Mouse (Mus musculus) myocyte (in vitro differentiated cells): ENCODE measurements at regions not wholly inside any gene's neighbourhood (a gene's known extent, or its start where the extent isn't known, plus 50 kb on each side); places are given as distances from the start of the nearest gene placed in this dataset.

Experiments used
- H3K27me3 ChIP-seq: one replicate; pipeline ENCODE4 v1.6.1; 2011; ENCODE audit not compliant: control insufficient read depth, insufficient read depth, insufficient read length
- H3K36me3 ChIP-seq: one replicate; pipeline ENCODE4 v1.6.1; 2011; ENCODE audit not compliant: control insufficient read depth, insufficient read depth
- H3K4me2 ChIP-seq: one replicate; pipeline ENCODE4 v1.6.1; 2011; ENCODE audit warnings: low read depth, control low read depth
- H3K4me3 ChIP-seq: one replicate; pipeline ENCODE4 v1.5.1; 2011; ENCODE audit warnings: mild to moderate bottlenecking, control low read depth, moderate library complexity
- H3K79me2 ChIP-seq: one replicate; pipeline ENCODE4 v1.6.1; 2011; ENCODE audit not compliant: control insufficient read depth, insufficient read depth
- H3ac ChIP-seq: one replicate; pipeline ENCODE4 v1.6.1; 2011; ENCODE audit not compliant: control insufficient read depth, insufficient read length
- CEBPB ChIP-seq: IDR thresholded peaks from 2 replicates; pipeline ENCODE4 v1.6.1; 2011; ENCODE audit warnings: mild to moderate bottlenecking, moderate library complexity; ENCODE audit not compliant: poor library complexity, insufficient read depth, severe bottlenecking
- E2F4 ChIP-seq: IDR thresholded peaks from one replicate; pipeline ENCODE4 v1.6.1; 2011; ENCODE audit warnings: mild to moderate bottlenecking, control low read depth, moderate library complexity; ENCODE audit not compliant: insufficient read depth
- MAX ChIP-seq: IDR thresholded peaks from one replicate; pipeline ENCODE4 v1.6.1; 2011; ENCODE audit warnings: low read depth, mild to moderate bottlenecking, control low read depth
- MYOD1 ChIP-seq, 3 experiments: IDR thresholded peaks; one replicate each; pipeline ENCODE4 v1.6.1; 2011; ENCODE audit warnings: control low read depth in 2 of 3, low read depth in 2 of 3, mild to moderate bottlenecking in 2 of 3, moderate library complexity in 1 of 3; ENCODE audit not compliant: insufficient read length in 2 of 3, control insufficient read depth in 1 of 3
- MYOG ChIP-seq, 3 experiments: IDR thresholded peaks; one replicate each; pipeline ENCODE4 v1.6.1; 2011; ENCODE audit warnings: control low read depth in 2 of 3, low read depth in 2 of 3, mild to moderate bottlenecking in 2 of 3; ENCODE audit not compliant: insufficient read length in 2 of 3, control insufficient read depth in 1 of 3, insufficient read depth in 1 of 3
- POLR2A ChIP-seq: IDR thresholded peaks from one replicate; pipeline ENCODE4 v1.6.1; 2011; ENCODE audit warnings: low read depth, mild to moderate bottlenecking, control low read depth, moderate library complexity; ENCODE audit not compliant: insufficient read length
- POLR2AphosphoS2 ChIP-seq: IDR thresholded peaks from one replicate; pipeline ENCODE4 v1.6.1; 2011; ENCODE audit warnings: low read depth, control low read depth; ENCODE audit not compliant: insufficient read length
- REST ChIP-seq: IDR thresholded peaks from one replicate; pipeline ENCODE4 v1.6.1; 2011; ENCODE audit warnings: mild to moderate bottlenecking, control low read depth, moderate library complexity; ENCODE audit not compliant: insufficient read depth, insufficient read length
- SRF ChIP-seq: IDR thresholded peaks from one replicate; pipeline ENCODE4 v1.6.1; 2011; ENCODE audit warnings: low read depth; ENCODE audit not compliant: control insufficient read depth, insufficient read length
- TCF12 ChIP-seq: IDR thresholded peaks from one replicate; pipeline ENCODE4 v1.6.1; 2011; ENCODE audit warnings: mild to moderate bottlenecking, control low read depth; ENCODE audit not compliant: poor library complexity, insufficient read depth, severe bottlenecking
- TCF3 ChIP-seq: IDR thresholded peaks from one replicate; pipeline ENCODE4 v1.6.1; 2011; ENCODE audit warnings: low read depth, control low read depth; ENCODE audit not compliant: insufficient read length
- USF1 ChIP-seq: IDR thresholded peaks from one replicate; pipeline ENCODE4 v1.6.1; 2011; ENCODE audit warnings: low read depth, mild to moderate bottlenecking, control low read depth, moderate library complexity

DNA sequence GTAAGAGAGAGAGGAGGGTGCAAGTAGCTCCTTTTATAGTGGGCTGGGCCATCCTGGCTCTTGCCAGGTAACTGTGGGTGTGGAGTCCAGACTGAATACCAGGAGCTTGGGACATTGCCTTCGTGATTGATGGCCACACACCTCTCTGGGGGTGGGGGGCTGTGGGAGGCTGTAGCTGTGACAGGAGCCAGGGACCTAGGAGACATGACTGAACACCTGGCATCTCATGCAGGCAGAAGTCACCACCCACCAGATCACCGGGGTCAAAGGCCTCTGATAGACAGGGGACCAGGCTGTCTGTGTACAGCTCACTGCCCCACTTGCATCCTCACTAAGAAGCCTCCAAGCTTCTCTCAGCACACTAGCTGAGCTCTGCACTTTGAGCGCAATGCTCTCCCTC is 288.6 kb downstream of the Qk start:
- TF ChIP-seq SRF (no peak), MAX (no peak), E2F4 (no peak), TCF12 (no peak), MYOG (IDR thresholded peaks at IDR 0.05; ENCODE audit: control insufficient read depth in 1 of 3, insufficient read depth in 1 of 3, insufficient read length in 2 of 3, low read depth in 2 of 3) (no peak), USF1 (no peak), POLR2A (no peak), POLR2AphosphoS2 (no peak), CEBPB (no peak)
- no peak overlapping the region for H3ac ChIP-seq
- no peaks in the 10 kb centered on the region for H3K36me3 ChIP-seq
- H3K27me3 ChIP-seq = no peaks in the 10 kb centered on the region
- no peaks in the 10 kb centered on the region for H3K79me2 ChIP-seq
- no peak overlapping the region for H3K4me2 ChIP-seq
- H3K4me3 ChIP-seq = no peak overlapping the region

DNA sequence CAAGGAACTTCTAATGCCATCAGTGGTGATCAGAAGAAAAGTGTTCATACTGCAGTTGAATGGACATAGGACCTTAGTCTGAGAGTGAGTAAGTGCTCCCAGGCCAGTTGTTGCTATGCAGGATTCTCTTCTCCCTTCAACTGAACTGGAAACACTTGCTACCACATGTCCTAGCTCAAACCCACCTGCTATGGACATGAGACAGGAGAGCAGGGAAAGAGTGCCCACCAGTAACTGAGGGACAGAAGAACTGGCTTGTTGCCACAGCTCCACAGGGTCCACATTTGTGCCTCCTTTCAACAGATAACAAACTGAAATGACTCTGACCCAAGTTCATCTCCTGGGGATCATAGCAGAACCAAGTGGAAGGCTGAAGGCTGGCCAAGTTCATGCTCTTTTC is 292.9 kb downstream of the Qk start:
- no peaks in the 10 kb centered on the region for H3K27me3 ChIP-seq
- H3K4me3 ChIP-seq = no peak overlapping the region
- no peak overlapping the region for H3ac ChIP-seq
- TF ChIP-seq TCF12 (no peak), E2F4 (no peak), MAX (no peak), TCF3 (no peak), POLR2A (no peak), POLR2AphosphoS2 (no peak), USF1 (no peak), CEBPB (no peak), MYOG (IDR thresholded peaks at IDR 0.05; ENCODE audit: control insufficient read depth in 1 of 3, insufficient read depth in 1 of 3, insufficient read length in 2 of 3, low read depth in 2 of 3) (peak in 1 of 3 experiments; percentile 48), MYOD1 (IDR thresholded peaks at IDR 0.05; ENCODE audit: control insufficient read depth in 1 of 3, insufficient read length in 2 of 3, low read depth in 2 of 3) (peak in 2 of 3 experiments; percentile 68 to 78), REST (no peak), SRF (no peak)
- H3K4me2 ChIP-seq = no peak overlapping the region
- H3K36me3 ChIP-seq = no peaks in the 10 kb centered on the region
- H3K79me2 ChIP-seq = no peaks in the 10 kb centered on the region

GRCm38 (mm10) chr17:10025212-10025611 is 294.4 kb downstream of the Qk start:
- Histone ChIP-seq H3ac (no peak overlapping the region), H3K27me3 (no peaks in the 10 kb centered on the region), H3K36me3 (no peaks in the 10 kb centered on the region), H3K4me2 (peak overlapping the region; percentile 0), H3K4me3 (no peak overlapping the region), H3K79me2 (no peaks in the 10 kb centered on the region)
- TF ChIP-seq SRF (no peak), MYOG (IDR thresholded peaks at IDR 0.05; ENCODE audit: control insufficient read depth in 1 of 3, insufficient read depth in 1 of 3, insufficient read length in 2 of 3, low read depth in 2 of 3) (peak; percentile 94 to 97 (median 96)), POLR2AphosphoS2 (no peak), E2F4 (no peak), MYOD1 (IDR thresholded peaks at IDR 0.05; ENCODE audit: control insufficient read depth in 1 of 3, insufficient read length in 2 of 3, low read depth in 2 of 3) (peak; percentile 87 to 94 (median 87)), REST (no peak), TCF3 (peak; percentile 91), TCF12 (peak; percentile 98), MAX (no peak)

DNA sequence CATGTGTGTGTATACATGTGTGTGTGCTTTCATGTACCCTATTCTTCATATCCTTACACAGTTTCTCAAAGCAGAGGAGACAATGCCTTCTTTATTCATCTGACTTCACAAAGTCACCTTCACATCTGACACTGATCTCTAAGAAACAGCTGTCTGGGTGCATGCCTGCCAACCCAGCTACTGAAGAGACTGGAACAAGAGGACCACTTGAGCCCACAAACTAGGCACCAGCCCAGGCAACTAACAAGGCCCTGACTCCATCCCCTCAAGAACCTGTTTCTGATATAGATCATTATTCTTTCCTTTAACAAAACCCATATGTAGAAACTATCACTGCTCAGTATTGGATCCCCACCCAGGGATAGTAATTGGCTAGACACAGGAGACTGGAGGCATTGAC is 295.3 kb downstream of the Qk start:
- Histone ChIP-seq H3K36me3 (no peaks in the 10 kb centered on the region), H3K4me2 (no peak overlapping the region), H3K27me3 (no peaks in the 10 kb centered on the region), H3ac (no peak overlapping the region), H3K4me3 (no peak overlapping the region), H3K79me2 (no peaks in the 10 kb centered on the region)
- no peak for TF ChIP-seq REST
- peak in 2 of 3 experiments; percentile 18 to 45 for TF ChIP-seq MYOG (IDR thresholded peaks at IDR 0.05; ENCODE audit: control insufficient read depth in 1 of 3, insufficient read depth in 1 of 3, insufficient read length in 2 of 3, low read depth in 2 of 3)
- TF ChIP-seq MYOD1 (IDR thresholded peaks at IDR 0.05; ENCODE audit: control insufficient read depth in 1 of 3, insufficient read length in 2 of 3, low read depth in 2 of 3) = peak; percentile 21 to 69 (median 48)

- Histone ChIP-seq H3K36me3 (no peaks in the 10 kb centered on the region), H3K4me3 (no peak overlapping the region), H3K79me2 (no peaks in the 10 kb centered on the region), H3ac (no peak overlapping the region), H3K4me2 (no peak overlapping the region), H3K27me3 (no peaks in the 10 kb centered on the region)
- TF ChIP-seq MYOD1 (IDR thresholded peaks at IDR 0.05; ENCODE audit: control insufficient read depth in 1 of 3, insufficient read length in 2 of 3, low read depth in 2 of 3) (no peak), MYOG (IDR thresholded peaks at IDR 0.05; ENCODE audit: control insufficient read depth in 1 of 3, insufficient read depth in 1 of 3, insufficient read length in 2 of 3, low read depth in 2 of 3) (no peak), MAX (no peak), E2F4 (no peak), REST (no peak)
These were observed 307.5 kb downstream of the Qk start for GRCm38 (mm10) chr17:10012161-10012560.
